Mouse (Mus musculus): ENCODE data around the gene Sgms1. TPM values are rescaled to one million over a fixed set of nuclear protein-coding genes. Genes with fewer than 3 reads are reported as not detected.

The Sgms1 gene
- polyA plus RNA-seq, 1 experiment from 2014 or later = 31.4 TPM

DNA sequence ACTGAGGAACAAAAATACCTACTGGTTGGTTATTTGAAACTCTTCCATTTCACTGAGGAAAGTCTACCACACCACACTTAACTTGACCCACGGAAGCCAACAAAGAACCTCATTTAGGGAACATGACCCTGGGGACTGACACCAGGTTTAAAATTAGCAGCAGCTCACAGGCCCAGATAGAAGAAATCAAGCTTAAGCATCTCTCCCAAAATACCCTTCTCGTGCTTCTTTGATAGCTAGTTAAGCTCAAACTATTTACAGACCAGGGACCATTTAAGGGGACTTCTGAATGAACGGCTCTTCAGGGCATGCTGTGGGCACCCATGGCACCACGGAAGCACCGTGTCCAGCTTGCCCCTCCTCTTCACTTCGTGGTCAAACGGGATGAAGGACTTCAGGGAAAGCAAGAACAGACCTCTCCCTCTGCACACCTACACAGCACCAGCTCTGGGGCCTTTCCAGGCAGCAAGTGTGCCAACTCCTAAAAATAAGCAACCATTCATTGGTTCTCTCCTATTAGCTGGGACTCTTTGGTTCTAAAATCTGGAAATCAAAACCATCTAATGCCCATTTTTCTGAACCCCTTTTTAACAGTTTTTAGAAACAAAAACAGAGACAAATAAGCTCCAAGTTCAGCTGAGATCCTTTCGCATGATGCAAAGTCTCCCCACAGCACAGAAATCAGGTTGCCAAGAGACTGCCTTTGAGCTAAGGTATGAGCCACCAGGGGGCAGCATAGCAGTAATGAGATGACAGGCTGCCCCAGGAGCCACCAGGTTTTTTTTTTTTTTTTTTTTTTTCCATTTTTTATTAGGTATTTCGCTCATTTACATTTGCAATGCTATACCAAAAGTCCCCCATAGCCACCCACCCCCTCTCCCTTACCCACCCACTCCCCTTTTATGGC, 219.6 kb downstream of the Sgms1 start:
- no peaks in the 10 kb centered on the region for H3K9me3 ChIP-seq (ENCODE audit: control insufficient read depth, low read length)
- ATAC-seq (replicated peaks; ENCODE audit: low FRiP score) (no peak), DNase-seq (ENCODE audit: low spot score) (no peak)
- 65% methylated on average over 8 of the region's 9 CpGs for WGBS
- H3K27me3 ChIP-seq (replicated peaks; ENCODE audit: control insufficient read depth, insufficient read depth, low read length) = no peaks in the 10 kb centered on the region
- H3K27ac ChIP-seq (ENCODE audit: low read depth, low read length) = no peak overlapping the region
- H3K4me3 ChIP-seq (ENCODE audit: low read depth, low read length) = no peak overlapping the region
- H3K9ac ChIP-seq (ENCODE audit: low read depth, low read length) = no peak overlapping the region
- H3K36me3 ChIP-seq (ENCODE audit: control insufficient read depth, insufficient read depth, low read length) = no peaks in the 10 kb centered on the region
- peaks cover 31% of the 10 kb centered on the region for H3K4me1 ChIP-seq (replicated peaks; ENCODE audit: control insufficient read depth, insufficient read depth, low read length)
- H3K4me2 ChIP-seq = no peak overlapping the region

DNA sequence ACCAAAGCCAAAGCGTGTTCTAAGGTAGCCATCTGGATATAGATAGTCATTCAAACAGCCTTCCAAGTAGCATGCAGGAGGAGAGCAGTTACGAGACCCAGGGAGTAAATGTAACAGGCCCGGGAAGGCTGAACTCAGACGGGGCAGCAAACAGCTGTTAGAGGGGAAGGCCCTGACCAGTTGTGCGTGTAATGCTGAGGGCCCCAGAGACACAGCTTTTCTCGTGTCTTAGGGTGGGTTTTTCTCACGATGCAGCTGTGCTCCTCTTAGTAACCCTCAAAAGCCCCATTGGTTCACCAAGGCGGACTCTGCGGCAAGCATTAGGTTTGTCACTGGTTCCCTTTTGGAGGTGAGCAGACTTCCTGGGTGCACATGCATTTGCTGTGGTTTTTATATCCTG, 221.5 kb downstream of the Sgms1 start:
- 86% methylated on average over 9 of the region's 9 CpGs for WGBS
- Histone ChIP-seq H3K4me3 (ENCODE audit: low read depth, low read length) (no peak overlapping the region), H3K27me3 (replicated peaks; ENCODE audit: control insufficient read depth, insufficient read depth, low read length) (no peaks in the 10 kb centered on the region), H3K27ac (ENCODE audit: low read depth, low read length) (no peak overlapping the region), H3K4me2 (no peak overlapping the region), H3K9me3 (ENCODE audit: control insufficient read depth, low read length) (no peaks in the 10 kb centered on the region), H3K9ac (ENCODE audit: low read depth, low read length) (no peak overlapping the region), H3K4me1 (replicated peaks; ENCODE audit: control insufficient read depth, insufficient read depth, low read length) (peaks cover 17% of the 10 kb centered on the region), H3K36me3 (ENCODE audit: control insufficient read depth, insufficient read depth, low read length) (no peaks in the 10 kb centered on the region)
- DNase-seq (ENCODE audit: low spot score) (no peak), ATAC-seq (replicated peaks; ENCODE audit: low FRiP score) (no peak)

DNA sequence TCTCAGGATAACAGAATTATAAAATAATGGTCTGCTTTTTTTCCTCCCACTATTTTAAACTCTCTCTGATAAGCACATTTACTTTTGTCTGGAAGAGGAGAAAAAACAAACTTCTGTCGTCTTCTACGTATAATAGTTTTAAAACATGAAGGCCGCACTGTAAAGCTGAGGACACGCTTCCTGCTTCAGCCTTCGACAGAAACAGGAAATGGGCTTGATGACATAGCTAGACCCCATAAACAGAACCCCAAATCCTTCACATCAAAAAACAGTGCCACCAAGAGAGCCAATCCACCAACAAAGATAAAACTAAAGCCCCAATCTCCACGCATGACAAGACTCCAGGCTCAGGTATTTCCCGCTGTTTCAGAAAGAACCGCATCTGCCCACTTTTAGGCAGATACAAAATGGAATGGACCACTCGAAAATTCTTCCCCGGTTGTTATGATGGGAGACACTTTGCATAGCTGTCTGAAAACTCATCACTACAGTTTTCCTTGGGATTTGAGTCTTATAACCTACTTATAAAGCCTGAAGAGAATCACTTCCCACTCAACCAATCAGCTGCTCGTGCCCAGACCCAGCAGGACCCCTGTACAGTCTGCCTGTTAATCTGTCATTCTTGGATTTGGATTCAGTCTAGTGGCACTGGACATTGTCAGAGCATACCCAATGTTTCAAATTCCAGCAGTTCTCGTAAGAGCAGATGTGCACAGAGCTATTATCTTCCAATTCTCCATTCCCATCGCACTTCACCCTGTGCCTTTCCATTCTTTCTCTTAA, 222.5 kb downstream of the Sgms1 start:
- WGBS = 81% methylated on average over 13 of the region's 13 CpGs
- Histone ChIP-seq H3K4me1 (replicated peaks; ENCODE audit: control insufficient read depth, insufficient read depth, low read length) (peaks cover 9% of the 10 kb centered on the region), H3K9me3 (ENCODE audit: control insufficient read depth, low read length) (no peaks in the 10 kb centered on the region), H3K4me3 (ENCODE audit: low read depth, low read length) (no peak overlapping the region), H3K9ac (ENCODE audit: low read depth, low read length) (no peak overlapping the region), H3K27ac (ENCODE audit: low read depth, low read length) (no peak overlapping the region), H3K4me2 (no peak overlapping the region), H3K27me3 (replicated peaks; ENCODE audit: control insufficient read depth, insufficient read depth, low read length) (no peaks in the 10 kb centered on the region), H3K36me3 (ENCODE audit: control insufficient read depth, insufficient read depth, low read length) (no peaks in the 10 kb centered on the region)
- ATAC-seq (replicated peaks; ENCODE audit: low FRiP score) (no peak), DNase-seq (ENCODE audit: low spot score) (no peak)

DNA sequence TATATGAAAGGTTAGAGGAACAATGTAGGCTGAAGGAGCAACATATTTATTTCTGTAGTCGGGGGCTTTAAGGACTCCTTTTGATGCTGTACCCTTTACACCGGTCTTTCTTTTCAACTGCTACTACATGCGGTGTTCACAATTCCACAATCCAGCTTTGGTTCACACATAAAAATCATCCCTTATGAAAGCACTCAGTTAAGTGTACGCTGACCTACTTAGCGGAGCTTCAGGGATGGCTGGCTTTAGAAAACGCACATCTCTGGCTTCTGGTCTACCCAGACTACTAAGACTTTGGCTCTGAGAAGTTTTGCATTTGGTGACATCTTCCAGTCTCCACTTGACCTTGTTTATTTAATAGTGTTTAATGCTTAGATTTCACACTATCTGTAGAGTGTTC, 223.8 kb downstream of the Sgms1 start:
- Histone ChIP-seq H3K27ac (ENCODE audit: low read depth, low read length) (no peak overlapping the region), H3K9me3 (ENCODE audit: control insufficient read depth, low read length) (no peaks in the 10 kb centered on the region), H3K27me3 (replicated peaks; ENCODE audit: control insufficient read depth, insufficient read depth, low read length) (no peaks in the 10 kb centered on the region), H3K4me3 (ENCODE audit: low read depth, low read length) (no peak overlapping the region), H3K9ac (ENCODE audit: low read depth, low read length) (no peak overlapping the region), H3K4me1 (replicated peaks; ENCODE audit: control insufficient read depth, insufficient read depth, low read length) (peaks cover 6% of the 10 kb centered on the region), H3K4me2 (no peak overlapping the region), H3K36me3 (ENCODE audit: control insufficient read depth, insufficient read depth, low read length) (no peaks in the 10 kb centered on the region)
- ATAC-seq (replicated peaks; ENCODE audit: low FRiP score) (no peak), DNase-seq (ENCODE audit: low spot score) (no peak)
- WGBS = 93% methylated on average over 6 of the region's 6 CpGs

DNA sequence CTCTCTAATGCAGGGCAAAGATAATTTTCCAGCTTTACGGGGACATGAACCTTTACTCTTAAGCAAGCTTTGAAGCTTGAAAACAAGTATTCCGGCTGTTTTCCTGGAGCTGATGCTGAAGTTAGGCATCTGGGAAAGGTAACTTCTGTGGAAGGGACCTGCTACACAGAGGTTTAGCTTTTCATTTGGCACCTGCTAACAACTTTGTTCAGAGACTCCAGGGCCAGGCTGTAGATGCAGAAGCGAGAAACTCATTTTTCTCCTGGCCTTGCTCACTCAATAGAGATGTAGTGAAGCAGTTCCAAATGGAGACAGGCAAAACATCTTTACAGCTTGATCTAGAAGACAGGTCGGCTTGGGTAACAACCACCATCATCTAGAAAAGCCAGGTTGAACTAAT, 225.4 kb downstream of the Sgms1 start:
- Histone ChIP-seq H3K36me3 (ENCODE audit: control insufficient read depth, insufficient read depth, low read length) (peaks cover 7% of the 10 kb centered on the region; the same call in 1 of the 2 replicates), H3K27me3 (replicated peaks; ENCODE audit: control insufficient read depth, insufficient read depth, low read length) (no peaks in the 10 kb centered on the region), H3K4me1 (replicated peaks; ENCODE audit: control insufficient read depth, insufficient read depth, low read length) (0 out of 2 replicates have a peak, but pooled peaks cover 2% of the 10 kb centered on the region), H3K4me2 (no peak overlapping the region), H3K9me3 (ENCODE audit: control insufficient read depth, low read length) (no peaks in the 10 kb centered on the region), H3K27ac (ENCODE audit: low read depth, low read length) (no peak overlapping the region), H3K9ac (ENCODE audit: low read depth, low read length) (no peak overlapping the region), H3K4me3 (ENCODE audit: low read depth, low read length) (no peak overlapping the region)
- no peak for DNase-seq (ENCODE audit: low spot score)
- WGBS = 92% methylated on average over 4 of the region's 4 CpGs
- ATAC-seq (replicated peaks; ENCODE audit: low FRiP score) = no peak

DNA sequence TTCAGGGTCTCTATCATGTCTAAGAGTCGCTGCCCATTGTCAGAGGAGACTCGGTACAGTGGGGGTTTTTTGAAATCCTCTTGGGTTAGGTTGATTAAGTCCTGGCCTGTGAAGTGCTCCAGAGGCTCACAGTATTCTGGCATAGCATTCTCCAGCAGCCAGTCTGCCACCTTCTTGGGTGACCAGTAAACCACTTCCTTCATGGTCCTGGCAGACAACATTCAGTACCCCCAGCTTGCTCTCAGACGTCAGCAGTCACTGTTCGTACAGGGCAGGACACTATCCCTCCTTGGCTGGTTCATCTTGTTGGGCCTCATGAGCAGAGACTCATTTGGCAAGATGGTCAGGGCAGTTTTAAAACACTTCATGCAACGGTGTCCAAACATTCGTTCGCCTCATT, 229.6 kb downstream of the Sgms1 start:
- Histone ChIP-seq H3K36me3 (ENCODE audit: control insufficient read depth, insufficient read depth, low read length) (peaks cover 7% of the 10 kb centered on the region; the same call in 1 of the 2 replicates), H3K4me2 (no peak overlapping the region), H3K27me3 (replicated peaks; ENCODE audit: control insufficient read depth, insufficient read depth, low read length) (no peaks in the 10 kb centered on the region), H3K9me3 (ENCODE audit: control insufficient read depth, low read length) (no peaks in the 10 kb centered on the region), H3K4me1 (replicated peaks; ENCODE audit: control insufficient read depth, insufficient read depth, low read length) (peaks cover 9% of the 10 kb centered on the region), H3K4me3 (ENCODE audit: low read depth, low read length) (no peak overlapping the region), H3K27ac (ENCODE audit: low read depth, low read length) (no peak overlapping the region), H3K9ac (ENCODE audit: low read depth, low read length) (no peak overlapping the region)
- ATAC-seq (replicated peaks; ENCODE audit: low FRiP score) (no peak), DNase-seq (ENCODE audit: low spot score) (no peak)
- 91% methylated on average over 7 of the region's 7 CpGs for WGBS

DNA sequence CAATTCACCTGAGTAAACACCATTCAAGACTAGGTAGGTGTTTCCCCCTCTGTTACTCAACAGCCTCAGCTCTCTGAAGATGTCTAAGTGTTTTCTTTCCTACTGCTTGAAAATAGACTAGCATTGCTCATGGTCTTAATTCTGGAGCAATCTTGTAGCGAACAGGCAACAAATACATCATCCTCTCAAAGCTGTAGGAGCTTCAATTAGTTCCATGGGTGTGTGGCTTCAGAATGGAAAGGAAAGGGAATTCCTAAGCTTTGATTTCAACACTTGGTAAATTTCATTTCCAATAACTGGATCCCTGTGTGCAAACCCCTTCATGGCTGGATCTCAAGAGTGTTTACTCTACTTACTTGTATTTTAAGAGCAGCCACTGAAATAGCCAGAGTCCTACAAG, 230.3 kb downstream of the Sgms1 start:
- Histone ChIP-seq H3K36me3 (ENCODE audit: control insufficient read depth, insufficient read depth, low read length) (peaks cover 7% of the 10 kb centered on the region; the same call in 1 of the 2 replicates), H3K27me3 (replicated peaks; ENCODE audit: control insufficient read depth, insufficient read depth, low read length) (no peaks in the 10 kb centered on the region), H3K9ac (ENCODE audit: low read depth, low read length) (no peak overlapping the region), H3K27ac (ENCODE audit: low read depth, low read length) (no peak overlapping the region), H3K4me3 (ENCODE audit: low read depth, low read length) (no peak overlapping the region), H3K4me1 (replicated peaks; ENCODE audit: control insufficient read depth, insufficient read depth, low read length) (peaks cover 9% of the 10 kb centered on the region), H3K4me2 (no peak overlapping the region), H3K9me3 (ENCODE audit: control insufficient read depth, low read length) (no peaks in the 10 kb centered on the region)
- WGBS = 94% methylated on average over 1 of the region's 1 CpGs
- ATAC-seq (replicated peaks; ENCODE audit: low FRiP score) (no peak), DNase-seq (ENCODE audit: low spot score) (no peak)

DNA sequence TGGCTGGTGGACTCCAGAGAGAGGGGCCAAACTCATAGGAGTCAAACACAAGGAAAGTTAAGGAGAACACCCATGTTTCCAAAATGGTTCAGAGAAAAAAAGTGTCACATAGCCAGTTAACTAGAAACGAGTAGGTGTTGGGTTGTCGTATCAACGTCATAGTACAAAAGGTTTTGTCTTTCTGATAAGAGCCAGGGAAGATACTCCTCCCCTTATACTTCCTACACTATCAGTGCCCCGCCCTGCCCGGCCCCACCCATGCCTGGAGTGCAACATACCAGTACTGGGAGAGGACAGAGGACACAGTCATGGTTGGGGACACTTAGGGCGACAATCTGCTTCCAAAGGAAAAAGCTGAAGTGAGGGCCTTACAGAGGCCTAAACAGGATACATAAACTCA, 232.5 kb downstream of the Sgms1 start:
- H3K27ac ChIP-seq (ENCODE audit: low read depth, low read length) = peak overlapping the region; percentile 39; the same call in 1 of the 2 replicates
- DNase-seq (ENCODE audit: low spot score) (no peak), ATAC-seq (replicated peaks; ENCODE audit: low FRiP score) (peak; percentile 96)
- H3K27me3 ChIP-seq (replicated peaks; ENCODE audit: control insufficient read depth, insufficient read depth, low read length) = no peaks in the 10 kb centered on the region
- no peaks in the 10 kb centered on the region for H3K9me3 ChIP-seq (ENCODE audit: control insufficient read depth, low read length)
- peaks cover 9% of the 10 kb centered on the region for H3K4me1 ChIP-seq (replicated peaks; ENCODE audit: control insufficient read depth, insufficient read depth, low read length)
- WGBS = 44% methylated on average over 6 of the region's 6 CpGs
- H3K4me3 ChIP-seq (ENCODE audit: low read depth, low read length) = no peak overlapping the region
- peaks cover 7% of the 10 kb centered on the region; the same call in 1 of the 2 replicates for H3K36me3 ChIP-seq (ENCODE audit: control insufficient read depth, insufficient read depth, low read length)
- peak overlapping the region; percentile 49 for H3K4me2 ChIP-seq
- no peak overlapping the region for H3K9ac ChIP-seq (ENCODE audit: low read depth, low read length)

Data from liver, embryonic 11.5 days (tissue).